Mouse (Mus musculus): Measurements from ENCODE around the gene Atf6.

Atf6 gene

DNA sequence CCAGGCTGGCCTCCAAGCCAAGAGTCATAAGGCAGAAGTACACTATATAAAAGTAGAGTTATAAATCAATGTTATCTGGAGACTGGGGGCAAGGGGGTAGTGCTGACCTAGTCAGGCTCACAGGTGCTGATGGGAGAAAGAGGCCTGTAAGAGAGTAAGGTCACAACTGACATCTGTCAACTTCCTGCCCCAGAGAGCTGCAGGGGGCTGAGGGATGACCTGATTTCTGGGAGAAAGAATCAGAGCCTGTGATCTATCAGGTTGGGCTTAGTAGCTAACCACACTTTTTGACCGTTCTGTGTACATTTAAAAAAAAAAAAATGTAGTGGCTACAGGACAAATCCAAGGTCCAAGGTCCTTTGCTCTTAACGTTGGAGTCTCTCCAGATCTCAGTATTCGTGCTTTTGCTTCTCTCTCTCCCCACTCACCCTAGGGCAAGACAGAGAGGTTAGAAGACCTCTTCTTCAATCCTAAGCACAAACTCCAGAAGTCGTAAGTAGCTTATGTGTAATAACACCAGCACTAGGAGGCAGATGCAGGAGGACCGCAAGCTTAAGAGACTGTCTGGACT, 15.4 kb upstream of the Atf6 start:
- DNase-seq (ENCODE audit: low spot score), result no peak

DNA sequence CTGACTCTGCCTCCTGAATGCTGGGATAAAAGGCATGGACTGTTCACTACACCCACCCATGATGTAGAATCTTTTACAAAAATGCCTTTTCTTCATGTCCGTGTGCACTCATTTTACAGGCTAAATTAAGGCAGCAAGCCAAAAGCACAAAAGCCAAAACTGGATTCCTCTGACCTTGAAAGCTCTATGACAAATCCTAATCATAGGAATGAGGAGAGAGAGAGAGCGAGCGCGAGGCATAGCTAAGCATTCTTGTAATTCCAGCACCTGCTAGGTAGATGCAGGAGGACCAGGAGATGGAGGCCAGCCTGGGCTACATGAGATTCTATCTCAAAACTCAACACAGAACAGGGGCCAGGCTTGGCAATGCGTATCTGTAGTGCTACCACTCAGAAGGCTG, 9.3 kb upstream of the Atf6 start:
- no peak for DNase-seq (ENCODE audit: low spot score)

DNA sequence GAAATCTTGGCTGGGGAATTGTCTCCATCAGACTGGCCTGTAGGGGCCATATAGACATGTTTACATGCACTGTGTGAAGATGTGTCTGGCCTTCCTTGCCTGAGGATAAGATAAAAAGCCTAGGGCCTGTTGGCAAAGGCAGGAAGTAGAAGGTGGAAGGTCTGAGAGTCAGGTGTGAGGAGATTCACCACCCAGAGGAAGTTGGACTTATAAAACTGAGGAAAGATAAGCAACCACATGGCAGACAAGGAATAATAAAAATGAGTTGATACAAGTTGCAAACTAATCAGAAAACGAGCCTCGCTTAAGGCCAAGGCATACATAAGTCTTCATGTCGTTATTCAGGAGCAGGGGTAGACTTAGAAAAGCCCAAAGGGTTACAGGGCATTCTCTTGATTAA, 8.1 kb upstream of the Atf6 start:
- no peak for DNase-seq (ENCODE audit: low spot score)

DNA sequence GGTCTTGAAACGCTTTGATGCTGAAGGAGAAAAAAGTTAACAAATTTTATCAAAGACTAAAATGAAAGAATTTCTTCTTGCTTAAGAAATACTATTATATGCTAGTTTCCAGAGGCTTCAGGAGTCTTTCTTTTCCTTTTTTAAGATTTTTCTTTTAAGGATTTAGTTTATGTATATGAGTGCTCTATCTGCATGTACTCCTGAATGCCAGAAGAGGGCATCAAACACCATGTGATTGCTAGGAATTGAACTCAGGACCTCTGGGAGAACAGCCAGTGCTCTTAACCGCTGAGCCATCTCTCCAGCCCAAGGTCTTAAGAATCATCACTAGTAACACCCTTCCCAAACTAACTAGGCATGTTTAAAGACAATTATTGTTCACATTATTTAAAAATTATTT, 4.4 kb upstream of the Atf6 start:
- no peak for DNase-seq (ENCODE audit: low spot score)

DNA sequence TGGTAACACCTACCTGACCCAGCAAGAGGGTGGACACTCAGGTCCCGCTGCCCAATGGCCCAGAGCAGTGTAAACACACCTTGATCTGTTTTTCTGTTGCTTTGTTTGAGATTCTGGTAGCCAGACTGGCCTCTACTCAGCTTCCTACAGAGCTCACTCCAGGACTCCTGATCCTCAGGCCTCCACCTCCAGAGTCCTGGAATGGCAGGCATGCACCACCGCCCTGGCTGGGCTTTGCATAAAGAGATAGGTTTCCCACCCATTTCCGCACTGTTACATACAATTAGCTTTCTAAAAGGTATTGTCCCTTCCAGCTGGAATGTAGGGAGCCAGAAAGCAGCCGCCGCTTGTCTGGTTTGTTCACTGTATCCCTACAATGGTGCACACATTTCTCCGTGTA, 3.8 kb upstream of the Atf6 start:
- DNase-seq (ENCODE audit: low spot score), result no peak

DNA sequence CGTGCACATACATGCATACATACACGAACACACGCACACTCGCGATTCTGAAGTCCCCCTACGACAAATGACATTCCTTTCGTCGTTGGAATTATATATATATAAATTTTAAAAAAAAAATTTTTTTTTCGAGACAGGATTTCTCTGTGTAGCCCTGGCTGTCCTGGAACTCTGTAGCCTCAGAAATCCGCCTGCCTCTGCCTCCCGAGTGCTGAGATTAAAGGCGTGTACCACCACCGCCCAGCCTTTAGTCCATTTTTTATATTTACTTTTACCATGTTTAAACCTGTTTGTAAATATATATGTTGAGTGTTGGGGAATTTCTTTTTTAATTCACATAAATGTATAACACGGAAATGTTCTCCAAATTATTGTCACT, 1.3 kb upstream of the Atf6 start:
- no peak for DNase-seq (ENCODE audit: low spot score)

DNA sequence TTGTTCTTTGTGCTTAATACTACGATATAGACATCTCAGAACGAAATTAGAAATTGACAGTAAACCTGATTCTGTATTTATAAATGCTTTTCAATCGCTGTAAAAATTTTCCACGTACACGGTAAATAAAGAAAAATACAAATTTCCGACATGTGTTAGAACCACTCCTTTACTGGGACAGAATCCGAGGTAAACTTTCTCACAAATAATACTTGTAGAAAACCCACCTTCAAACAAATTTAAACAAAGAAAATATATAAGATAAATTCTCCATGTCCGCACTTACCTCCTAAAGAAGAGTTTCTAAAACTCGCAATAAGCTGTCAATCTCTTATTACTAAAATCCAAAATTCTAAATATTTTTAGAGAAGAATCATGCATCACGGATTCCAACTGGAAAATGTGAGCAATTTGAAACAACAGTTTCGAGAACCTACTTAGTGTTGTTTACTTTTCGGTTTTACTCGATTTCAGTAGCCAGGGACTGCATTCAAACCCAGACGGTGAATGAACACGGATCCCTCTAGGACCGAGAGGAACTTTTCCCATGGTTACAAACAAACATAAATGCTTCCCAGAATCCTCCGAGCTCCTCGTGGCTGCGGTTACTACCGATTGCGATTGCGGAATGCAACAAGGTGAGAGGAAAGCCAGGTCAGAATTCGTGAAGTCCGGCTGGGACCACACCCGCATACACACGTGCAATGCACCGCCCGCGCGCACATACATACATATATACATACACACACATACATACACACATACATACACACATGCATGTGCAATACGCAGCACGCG, 735 bp upstream of the Atf6 start:
- peak; percentile 95 for DNase-seq (ENCODE audit: low spot score)

DNA sequence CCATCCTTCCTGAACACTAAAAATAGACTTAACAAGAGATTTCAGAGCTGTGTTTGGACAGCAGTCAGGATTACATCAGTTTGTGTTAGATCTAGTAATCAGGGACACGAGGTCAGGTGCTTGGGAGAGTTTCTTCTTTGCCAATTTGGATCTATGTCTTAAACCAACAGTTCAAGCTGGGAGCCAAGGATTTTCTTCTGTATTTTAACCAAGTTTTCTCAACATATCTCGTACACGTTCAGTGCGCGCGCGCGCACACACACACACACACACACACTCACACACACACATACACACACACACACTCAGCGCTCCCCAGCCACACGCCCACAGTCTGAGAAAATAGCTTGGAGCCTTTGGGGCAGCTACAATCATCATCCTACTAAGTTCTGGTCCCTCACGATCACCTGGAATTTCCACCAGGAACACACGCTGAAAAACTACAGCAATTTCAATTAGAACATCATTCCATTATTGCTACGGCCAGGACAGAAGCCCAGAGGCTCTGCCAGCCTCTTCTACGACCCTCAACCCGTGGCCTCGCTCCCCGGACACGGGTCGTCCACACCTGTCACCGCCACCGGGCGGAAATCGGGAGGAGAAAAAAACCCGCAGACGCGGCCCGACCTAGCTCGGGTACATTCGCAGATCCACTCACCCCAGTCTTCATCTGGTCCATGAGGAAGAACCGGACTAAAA, 430 bp downstream of the Atf6 start:
- DNase-seq (ENCODE audit: low spot score), result peak; percentile 62

DNA sequence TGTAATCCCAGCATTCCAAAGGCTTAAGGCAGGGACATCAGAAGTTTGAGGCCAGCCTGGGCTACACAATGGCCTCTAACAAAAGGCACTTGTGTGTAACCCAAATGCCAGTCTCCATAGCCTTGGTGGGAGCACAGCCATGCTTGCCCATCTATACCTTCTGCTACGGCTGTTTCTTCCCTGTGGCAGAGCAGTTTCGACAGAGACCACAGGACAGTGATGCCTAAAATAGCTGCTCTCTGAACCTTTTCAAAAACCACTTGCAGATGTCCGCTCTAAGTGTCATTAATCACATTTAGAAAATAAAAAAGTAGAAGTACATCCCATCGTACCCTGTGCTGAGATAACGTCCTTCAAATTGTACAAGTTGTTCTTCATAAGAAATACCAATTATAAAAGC, 2.2 kb downstream of the Atf6 start:
- DNase-seq (ENCODE audit: low spot score), result no peak

DNA sequence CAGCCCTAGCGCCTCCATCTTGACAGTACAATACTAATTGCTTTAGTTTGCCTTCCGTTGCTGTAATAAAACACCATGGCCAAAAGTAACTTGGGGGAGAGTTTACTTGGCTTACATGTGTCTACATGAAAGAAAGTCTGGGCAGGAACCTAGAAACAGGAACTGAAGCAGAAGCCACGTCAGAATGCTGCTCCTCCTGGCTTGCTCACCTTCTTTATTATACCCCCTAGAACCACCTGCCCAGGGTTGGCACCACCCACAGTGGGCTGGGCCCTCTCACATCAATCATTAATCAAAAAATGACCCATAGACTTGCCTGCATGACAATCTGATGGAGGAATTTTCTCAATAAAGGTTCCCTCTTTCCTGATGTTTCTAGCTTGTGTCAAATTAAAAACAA, 2.8 kb downstream of the Atf6 start:
- no peak for DNase-seq (ENCODE audit: low spot score)

DNA sequence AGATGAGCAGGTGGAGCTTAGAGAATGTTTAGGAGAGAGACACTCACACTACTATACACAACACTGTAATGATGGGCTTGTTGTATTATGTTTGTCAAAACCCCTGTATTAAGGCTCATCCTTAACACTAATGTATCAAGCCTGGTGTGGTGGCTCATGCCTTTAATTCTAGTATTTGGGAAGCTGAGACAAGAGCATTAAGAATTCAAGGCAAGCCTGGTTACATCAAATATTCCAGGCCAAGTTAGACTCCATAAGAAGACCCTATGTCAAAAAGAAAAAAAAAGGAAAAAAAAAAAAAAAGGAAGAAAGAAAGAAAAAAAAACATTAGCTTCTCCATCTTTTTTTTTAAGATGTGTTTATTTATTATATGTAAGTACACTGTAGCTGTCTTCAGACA, 3.3 kb downstream of the Atf6 start:
- no peak for DNase-seq (ENCODE audit: low spot score)

DNA sequence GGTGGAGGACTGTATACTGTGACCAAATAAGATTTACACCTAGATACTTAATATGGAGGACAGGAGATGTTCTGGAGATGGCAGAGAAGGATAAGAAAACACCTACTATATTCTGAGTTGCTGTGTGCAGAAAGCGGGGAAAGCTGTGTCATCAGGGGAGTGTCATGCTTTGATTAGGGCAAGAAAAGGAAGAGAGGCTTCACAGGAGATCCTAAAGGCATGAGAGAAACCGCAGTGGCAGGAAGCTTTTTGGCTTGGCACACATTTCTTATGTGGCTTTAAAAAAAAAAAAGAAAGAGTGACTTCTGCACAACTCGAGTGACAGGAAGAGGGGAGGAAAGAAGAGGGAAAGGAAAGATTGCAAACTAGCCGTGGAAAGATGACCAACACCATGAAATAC, 4.5 kb downstream of the Atf6 start:
- DNase-seq (ENCODE audit: low spot score), result no peak

DNA sequence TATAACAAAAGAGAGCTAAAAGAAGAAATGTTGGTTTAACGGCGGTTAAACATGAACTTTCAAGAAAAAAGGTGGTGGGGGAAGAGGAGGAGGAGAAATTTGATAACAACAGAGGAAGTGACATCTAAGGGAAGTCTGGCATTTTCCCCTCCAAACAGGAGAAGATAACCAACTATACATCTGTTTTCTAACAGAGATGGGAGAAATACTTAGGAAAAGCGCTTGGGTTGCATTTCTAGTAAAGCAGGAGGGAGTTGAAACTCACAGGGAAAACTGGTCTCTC, 5.2 kb downstream of the Atf6 start:
- DNase-seq (ENCODE audit: low spot score), result no peak

DNA sequence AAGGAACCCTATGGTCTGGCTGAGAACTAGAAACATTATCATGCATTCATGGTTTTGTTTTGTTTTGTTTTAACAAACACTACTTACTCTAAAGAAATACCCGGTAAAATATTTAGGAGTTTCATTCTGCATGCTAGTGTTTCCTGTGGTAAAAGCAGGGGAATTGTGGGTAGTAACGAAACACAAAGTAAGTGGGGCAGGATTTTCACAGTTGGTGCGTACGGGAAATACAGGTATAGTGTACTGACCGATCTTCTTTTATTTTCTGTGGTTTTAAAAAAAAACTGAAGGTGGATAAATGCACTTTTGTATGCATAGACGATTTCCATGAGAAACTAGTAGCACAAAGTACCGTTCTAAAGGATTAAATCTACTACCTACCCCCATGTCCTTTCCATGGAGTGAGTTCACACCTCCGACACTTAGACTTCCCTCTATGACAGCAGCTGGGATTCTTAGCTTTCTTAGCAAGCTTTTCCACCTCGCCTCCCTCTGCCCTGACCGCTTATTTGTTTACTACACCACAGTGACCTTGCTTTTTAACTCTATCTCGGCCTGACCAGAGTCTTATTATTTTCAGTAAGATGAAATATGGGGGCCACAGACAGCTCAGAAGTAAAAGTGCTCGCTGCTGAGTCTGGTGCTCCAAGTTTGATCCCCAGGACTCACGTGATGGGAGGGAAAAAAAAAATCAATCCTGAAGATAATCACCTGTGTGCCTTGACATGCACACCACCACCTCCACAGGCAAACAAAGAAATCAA, 5.7 kb downstream of the Atf6 start:
- DNase-seq (ENCODE audit: low spot score), result no peak

DNA sequence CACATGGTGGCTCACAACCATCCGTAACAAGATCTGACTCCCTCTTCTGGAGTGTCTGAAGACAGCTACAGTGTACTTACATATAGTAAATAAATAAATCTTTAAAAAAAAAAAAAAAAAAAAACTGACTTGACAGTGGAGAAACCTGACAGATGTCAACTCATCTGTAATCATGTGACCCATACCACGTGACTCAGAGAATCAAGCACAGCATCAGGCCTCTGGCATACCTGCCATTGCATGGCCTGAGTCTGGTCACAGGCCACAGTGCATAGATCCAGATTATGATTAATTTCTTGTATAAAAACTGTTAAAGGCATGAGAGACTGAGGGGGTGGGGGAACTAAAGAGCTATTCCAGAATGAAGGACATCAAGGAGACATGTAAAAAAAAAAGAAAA, 8.7 kb downstream of the Atf6 start:
- DNase-seq (ENCODE audit: low spot score), result no peak

DNA sequence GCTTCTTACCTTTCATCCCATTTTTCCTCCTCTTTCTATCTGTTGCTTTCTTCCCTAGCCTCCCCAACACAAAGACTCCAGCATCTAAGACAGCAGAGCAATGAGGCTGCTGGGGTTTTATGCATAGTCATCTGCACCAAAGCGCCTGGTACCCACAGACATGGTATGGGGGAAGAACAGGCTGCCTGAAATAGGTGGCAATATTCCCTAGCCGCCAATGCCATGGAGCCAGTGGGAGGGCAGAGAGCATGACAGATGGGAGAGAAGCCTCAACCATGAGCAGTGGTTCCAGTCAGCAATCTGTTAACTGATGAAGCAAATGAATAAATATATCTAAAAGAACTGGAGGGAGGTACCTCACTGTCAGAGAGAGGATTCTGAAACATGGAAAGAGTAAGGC, 10.2 kb downstream of the Atf6 start:
- no peak for DNase-seq (ENCODE audit: low spot score)

DNA sequence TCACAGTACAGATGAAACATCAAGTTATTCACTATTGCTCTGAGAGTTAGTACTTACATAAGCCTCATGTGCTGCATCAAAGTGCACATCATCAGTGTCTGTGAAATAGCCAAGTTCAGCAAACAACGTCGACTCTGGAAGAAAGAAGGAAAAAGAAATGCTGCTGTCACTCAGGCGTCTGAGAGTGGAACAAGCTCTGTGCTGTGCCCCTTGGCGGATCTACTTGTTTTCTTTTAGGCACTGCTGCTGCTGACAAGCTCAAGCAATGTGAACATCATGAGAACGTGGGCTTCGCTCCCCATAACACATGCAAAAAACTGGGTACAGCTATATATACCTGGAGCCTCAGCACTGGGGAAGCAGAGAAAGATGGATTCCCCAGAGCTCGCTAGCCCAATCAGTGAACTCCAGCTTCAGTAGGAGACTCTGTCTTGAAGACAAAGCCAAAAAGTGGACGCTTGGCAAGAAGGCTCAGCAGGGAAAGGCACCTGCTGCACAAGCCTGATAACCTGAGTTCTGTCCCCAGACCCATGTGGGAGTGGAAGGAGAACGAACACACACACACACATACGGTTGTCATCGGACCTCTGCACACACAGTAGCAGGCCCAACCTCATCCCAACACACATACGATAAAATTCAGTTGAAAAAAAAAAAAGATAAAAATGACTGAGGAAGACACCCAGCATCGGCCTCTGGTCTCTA, 12.4 kb downstream of the Atf6 start:
- no peak for DNase-seq (ENCODE audit: low spot score)

DNA sequence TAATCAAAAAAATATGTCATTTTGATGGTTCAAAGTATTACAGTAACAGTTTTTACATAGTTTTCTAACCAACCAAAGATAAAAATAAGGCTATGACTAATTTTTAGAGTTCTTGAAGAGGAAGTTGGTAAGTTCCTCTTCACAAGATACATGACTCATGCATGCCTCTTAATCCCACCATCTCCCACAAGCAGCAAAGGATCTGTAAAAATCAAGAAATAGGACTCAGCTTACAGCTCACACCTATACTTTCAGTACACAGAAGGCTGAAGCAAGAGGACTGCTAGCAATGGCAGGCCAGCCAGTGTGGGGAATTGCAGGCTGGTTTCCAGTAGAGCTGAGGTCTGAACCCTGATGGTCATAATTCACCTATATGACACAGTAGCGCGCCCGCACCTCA, 14.0 kb downstream of the Atf6 start:
- no peak for DNase-seq (ENCODE audit: low spot score)

DNA sequence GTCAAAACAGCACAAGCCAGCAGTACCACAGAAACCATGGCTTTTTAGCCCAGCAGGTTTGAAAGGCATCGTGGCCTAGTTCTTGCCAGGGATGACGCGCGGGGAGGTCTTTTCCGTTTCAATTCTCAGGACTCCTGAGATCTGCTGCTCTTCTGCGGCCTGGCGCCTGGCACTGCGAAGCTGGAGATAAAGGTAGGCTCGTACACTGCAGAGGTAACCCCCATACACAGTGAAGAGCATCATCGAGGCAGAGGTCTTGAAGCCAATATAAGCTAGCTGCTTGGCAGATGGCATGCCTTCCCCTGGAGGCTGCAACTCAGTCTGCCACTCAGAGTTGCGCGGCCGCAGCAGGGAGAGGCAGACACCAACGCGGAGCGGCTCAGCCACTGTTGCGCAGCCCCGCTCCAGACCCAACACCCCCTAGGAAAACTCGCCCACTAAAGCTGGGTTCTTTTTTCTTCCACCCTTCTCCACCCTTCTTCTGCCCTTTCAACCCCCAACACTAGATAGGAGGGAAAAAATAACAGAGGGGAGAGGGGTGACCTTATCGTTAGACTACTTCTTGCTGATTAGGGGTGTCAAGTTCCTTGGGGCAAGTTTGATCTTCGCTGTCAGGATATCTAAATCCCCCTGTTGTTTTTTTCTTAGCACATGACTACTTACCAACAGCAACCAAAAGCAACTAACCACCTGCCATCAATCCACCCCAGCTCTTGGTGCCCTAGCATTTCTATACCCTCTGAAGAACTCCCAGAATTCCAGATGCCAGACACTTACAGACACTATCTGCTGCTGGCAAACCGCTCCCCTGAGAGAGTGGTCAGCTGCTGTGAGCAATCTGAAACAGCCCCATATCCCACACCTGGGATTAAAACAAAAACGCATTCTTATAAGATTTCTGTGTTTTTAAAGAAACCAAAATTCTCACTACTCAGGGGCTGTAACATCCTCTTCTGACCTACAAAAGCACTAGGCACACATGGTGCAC, 16.6 kb downstream of the Atf6 start:
- no peak for DNase-seq (ENCODE audit: low spot score)

DNA sequence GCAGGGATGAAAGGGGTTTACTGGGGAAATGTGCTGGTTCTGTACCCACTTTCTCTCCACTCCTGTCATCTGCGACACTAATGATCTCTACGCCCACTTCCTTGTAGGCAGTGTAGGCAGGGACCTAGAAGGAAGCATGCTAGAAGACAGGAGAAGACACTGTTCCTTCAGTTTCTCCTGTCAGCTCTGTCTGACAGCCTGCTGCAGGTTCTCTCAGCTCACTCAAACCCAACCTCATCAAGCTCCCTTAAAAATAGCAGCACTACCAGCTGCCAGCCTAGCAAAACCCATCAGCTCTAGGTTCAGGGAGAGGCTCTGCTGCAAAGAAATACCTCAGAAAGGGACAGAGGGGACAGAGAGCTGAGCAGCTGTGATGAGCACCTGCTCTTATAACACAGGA, 17.6 kb downstream of the Atf6 start:
- DNase-seq (ENCODE audit: low spot score), result no peak

Measured in MN1 (cell line).